Mouse (Mus musculus): ENCODE measurements around the gene Hsf4.
A peak's percentile ranks its signal among the peaks of the same experiment; 100 is the strongest.

The Hsf4 gene

DNA sequence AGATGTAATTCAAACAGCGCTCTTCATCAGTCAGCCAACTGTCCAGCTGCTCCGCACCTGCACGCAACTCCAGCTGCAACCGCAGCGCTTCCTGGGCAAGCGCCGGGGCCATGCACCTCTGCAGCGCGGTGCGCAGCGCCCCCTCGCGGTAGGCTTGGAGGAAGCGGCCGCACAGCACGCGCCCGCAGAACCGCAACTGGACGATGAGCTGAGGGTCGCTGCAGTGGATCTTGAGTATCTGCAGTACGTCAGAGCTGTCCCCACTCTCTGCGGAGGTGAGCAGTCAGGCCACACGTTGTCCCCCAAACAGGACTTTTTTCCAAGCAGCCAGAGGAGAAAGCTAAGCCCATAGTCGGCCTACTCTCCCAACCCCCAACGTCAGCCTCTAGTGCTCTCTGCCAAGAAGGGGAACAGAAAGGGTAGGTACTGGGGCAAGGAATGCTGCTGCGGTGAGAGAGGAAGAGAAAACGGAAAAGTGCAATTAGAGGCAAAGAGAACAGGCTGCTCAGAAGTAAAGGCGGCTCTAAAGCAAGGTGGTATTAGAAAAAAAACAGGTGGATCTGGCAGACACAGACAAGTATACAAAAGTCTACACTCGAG, 9.8 kb upstream of the Hsf4 start:
- DNase-seq = peak; percentile 75 to 76

- no peak for DNase-seq
Measured at GRCm38 (mm10) chr8:105260371-105261099, 9.1 kb upstream of the Hsf4 start.

- DNase-seq = no peak
Measured at GRCm38 (mm10) chr8:105261326-105261980, 8.1 kb upstream of the Hsf4 start.

- DNase-seq = no peak
Measured at GRCm38 (mm10) chr8:105263244-105263912, 6.2 kb upstream of the Hsf4 start.

- peak; percentile 77 to 83 for DNase-seq
Measured at GRCm38 (mm10) chr8:105264024-105264982, 5.3 kb upstream of the Hsf4 start, which contains the start of the genes Tradd and Fbxl8. Gene Tradd, minus strand, starts transcription at chr8:105264609. Gene Fbxl8, plus strand, starts transcription at chr8:105264648.

- DNase-seq = peak; percentile 45 to 53
Measured at GRCm38 (mm10) chr8:105265128-105265527, 4.5 kb upstream of the Hsf4 start.

GRCm38 (mm10) chr8:105266775-105267174, 2.8 kb upstream of the Hsf4 start:
- peak; percentile 32 to 56 for DNase-seq

- DNase-seq = no peak
Measured at GRCm38 (mm10) chr8:105268342-105269074, 1.1 kb upstream of the Hsf4 start.

GRCm38 (mm10) chr8:105269075-105269458, 534 bp upstream of the Hsf4 start:
- no peak for DNase-seq

- DNase-seq = no peak
Measured at GRCm38 (mm10) chr8:105270101-105270915, 707 bp downstream of the Hsf4 start.

DNA sequence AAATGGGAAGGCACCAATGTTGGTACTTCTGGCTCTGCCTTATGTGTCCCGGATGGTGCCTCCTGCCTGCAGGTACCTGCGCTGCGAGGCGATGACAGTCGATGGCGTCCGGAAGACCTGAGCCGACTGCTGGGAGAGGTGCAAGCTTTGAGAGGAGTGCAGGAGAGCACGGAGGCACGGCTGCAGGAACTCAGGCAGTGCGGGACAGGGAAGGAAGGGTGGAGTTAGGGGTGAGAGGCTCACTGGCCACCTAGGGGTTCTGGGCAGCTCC, 1.2 kb downstream of the Hsf4 start:
- DNase-seq = no peak

DNA sequence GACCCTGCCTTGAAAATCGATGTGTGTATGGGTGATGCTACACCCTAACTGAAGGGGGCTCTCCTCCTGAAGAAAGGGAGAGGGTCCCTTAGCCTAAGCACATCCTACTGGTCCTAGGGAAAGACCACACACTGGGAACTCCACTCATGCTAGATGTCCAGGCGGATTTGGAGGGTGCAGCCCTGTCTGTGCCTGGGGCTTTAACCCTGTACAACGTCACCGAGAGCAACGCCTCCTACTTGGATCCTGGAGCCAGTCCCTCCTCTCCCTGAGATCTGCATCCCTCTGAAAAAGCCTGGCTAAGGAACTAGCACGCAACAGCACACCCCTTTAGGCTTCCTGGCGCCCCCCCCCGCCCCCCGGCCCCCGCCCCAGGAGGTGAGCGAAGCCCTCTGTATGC, 5.8 kb downstream of the Hsf4 start:
- DNase-seq = no peak

DNA sequence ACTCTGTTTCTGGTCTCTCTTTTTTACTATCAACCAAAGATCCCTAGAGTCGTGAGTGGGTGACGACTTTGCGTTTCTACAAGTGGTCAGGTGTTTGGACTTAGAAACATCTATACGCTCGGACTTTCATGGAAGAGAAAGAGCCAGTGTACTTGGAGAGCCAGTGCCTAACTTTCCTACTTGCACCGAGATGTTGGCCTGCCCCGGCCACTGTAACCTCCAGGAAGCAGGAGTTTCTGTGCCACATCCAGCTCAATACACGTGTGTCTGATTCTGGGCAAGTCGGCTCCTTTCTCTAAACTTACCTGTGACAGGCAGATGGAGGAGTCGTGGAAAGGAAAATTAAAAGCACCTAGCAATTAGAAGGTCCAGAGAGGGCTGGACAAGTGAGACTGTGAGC, 6.2 kb downstream of the Hsf4 start, which contains the start of gene Nol3:
Gene Nol3, plus strand, starts transcription at position 301 of the 400 bp plus-strand sequence.
- no peak for DNase-seq

GRCm38 (mm10) chr8:105276292-105277120, 6.9 kb downstream of the Hsf4 start:
- peak; percentile 52 to 60 for DNase-seq

DNA sequence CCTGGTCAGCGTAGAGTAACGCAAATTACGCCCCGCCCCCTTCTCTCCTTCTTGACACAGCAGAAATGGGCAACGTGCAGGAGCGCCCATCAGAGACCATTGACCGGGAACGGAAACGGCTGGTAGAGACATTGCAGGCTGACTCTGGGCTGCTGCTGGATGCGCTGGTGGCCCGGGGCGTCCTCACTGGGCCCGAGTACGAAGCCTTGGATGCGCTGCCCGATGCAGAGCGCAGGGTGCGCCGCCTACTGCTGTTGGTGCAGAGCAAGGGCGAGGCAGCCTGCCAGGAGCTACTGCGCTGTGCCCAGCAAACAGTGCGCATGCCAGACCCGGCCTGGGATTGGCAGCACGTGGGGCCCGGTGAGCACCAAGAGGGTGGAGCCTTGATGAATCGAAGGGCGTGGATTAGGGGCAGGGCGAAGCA, 9.3 kb downstream of the Hsf4 start:
- peak in 1 of 2 experiments; percentile 50 for DNase-seq

DNA sequence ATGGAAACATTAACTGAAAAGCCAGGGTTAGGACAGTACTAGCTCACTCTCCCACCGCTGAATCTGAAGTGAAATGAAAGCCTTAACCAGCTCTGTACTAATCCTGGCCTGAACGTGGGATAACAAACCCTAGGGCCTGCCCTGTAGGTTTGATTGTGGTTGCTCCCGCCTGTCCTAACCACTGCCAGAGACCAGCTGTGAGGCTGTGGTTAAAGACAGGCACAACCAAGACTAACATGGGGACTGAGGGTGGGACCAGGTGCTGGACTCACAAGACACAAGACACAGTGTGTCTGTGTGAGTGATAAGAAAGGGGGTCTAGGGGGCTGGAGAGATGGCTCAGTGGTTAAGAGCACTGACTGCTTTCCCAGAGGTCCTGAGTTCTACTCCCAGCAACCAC, 11.0 kb downstream of the Hsf4 start:
- no peak for DNase-seq

DNA sequence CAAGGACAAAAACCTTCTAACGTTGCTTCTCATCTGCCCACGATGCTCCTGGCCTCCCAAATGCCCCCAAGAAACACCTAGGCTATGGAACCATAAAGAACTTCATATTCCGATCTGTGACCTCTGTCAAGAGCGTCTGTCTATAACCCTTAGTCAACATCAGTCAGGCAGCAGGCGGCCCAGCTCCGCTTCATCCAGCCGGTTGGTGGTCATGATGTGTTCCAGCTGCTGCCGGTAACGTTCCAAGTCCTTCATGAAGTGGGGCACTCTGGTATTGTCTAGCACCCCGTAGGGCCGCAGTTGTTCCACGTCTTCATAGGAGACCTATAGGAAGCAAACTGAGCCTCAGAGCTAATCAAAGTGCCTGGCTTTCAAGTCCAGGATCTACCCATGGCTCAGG, 12.2 kb downstream of the Hsf4 start:
- no peak for DNase-seq

- no peak for DNase-seq
Measured at GRCm38 (mm10) chr8:105282239-105282638, 12.6 kb downstream of the Hsf4 start.

DNA sequence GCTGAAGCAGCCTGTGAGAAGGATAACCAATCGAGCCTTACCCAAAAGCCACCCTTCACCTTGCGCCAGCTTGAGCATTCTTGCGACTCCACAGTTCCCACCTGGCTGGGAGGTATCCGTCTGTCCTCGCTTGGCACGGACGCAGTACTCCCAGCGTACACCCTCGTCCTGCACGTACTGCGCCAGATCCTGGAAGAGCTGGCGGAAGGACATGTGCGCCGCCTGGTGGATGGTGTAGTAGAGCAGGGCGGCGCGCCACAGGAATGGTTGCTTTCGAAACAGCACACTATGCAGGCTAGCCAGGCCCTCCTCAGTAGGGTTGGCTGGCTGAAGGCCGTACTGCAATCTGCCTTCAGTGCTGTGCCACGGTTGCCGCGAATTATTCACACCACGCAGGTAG, 13.5 kb downstream of the Hsf4 start:
- DNase-seq = no peak

DNA sequence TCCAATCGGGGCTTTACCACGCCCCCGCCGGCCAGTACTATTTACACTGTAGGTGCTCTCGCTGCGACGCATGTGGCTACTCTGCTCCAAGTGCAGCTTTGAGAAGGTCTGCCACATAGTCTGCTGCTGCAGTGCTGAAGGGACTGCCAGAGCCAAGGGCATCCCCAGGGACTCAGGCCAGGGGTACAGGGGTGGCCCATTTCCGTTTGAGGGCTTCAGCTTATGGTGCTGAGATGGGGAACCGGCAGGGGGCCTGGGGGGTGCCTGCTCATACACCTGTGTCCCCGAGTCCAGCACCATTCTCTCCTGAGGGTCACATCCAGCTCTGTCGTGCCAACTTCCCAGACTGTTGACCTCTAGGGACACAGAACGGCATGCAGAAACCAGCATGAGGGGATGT, 15.9 kb downstream of the Hsf4 start:
- DNase-seq = no peak

All from thymus, postnatal 36 days (tissue).